Mouse (Mus musculus) intestine, embryonic 14.5 days (tissue): Measurements from ENCODE around the gene Olfr1129. TPM values are rescaled to one million over a fixed set of nuclear protein-coding genes. Genes with fewer than 3 reads are reported as not detected.
A peak's percentile ranks its signal among the peaks of the same experiment; 100 is the strongest.
"Not testable (repeated sequence)": the region's sequence is repeated elsewhere in the genome, so short reads cannot be mapped to it uniquely, and the experiment has no call there.

Experiments
- ATAC-seq: fragments of 200-750 bp; cut with Nextera tagmentation; replicated peaks from 2 replicates; pipeline ENCODE4 v1.8.0; 2017; ENCODE audit warnings: low read depth, moderate number of reproducible peaks, moderate TSS enrichment, moderate library complexity; ENCODE audit not compliant: low FRiP score, low TSS enrichment
- DNase-seq: peaks from one replicate; pipeline ENCODE4 v3.0.0-alpha.2; 2018; ENCODE audit warnings: low spot score
- H3K27ac ChIP-seq: fragments of 300-500 bp; sonication (generic); 2 replicates; pipeline ENCODE4 v1.5.1; 2014; ENCODE audit warnings: low read depth, mild to moderate bottlenecking, control low read depth
- H3K27me3 ChIP-seq: fragments of 300-500 bp; sonication (generic); replicated peaks from 2 replicates; pipeline ENCODE4 v1.6.1; 2014; ENCODE audit warnings: low read length, control low read depth; ENCODE audit not compliant: control insufficient read depth, insufficient read depth
- H3K36me3 ChIP-seq: fragments of 300-500 bp; sonication (generic); 2 replicates; pipeline ENCODE4 v1.6.1; 2014; ENCODE audit warnings: low read length, control low read depth; ENCODE audit not compliant: control insufficient read depth, insufficient read depth
- H3K4me1 ChIP-seq: fragments of 300-500 bp; sonication (generic); replicated peaks from 2 replicates; pipeline ENCODE4 v1.6.1; 2014; ENCODE audit warnings: low read length, control low read depth, mixed read lengths; ENCODE audit not compliant: control insufficient read depth, insufficient read depth
- H3K4me2 ChIP-seq: fragments of 300-500 bp; sonication (generic); 2 replicates; pipeline ENCODE4 v1.6.1; 2014; ENCODE audit warnings: low read length
- H3K4me3 ChIP-seq: fragments of 300-500 bp; sonication (generic); 2 replicates; pipeline ENCODE4 v1.5.1; 2014; ENCODE audit warnings: low read depth, low read length, control low read depth, mixed read lengths
- H3K9ac ChIP-seq: fragments of 300-500 bp; sonication (generic); 2 replicates; pipeline ENCODE4 v1.6.1; 2014; ENCODE audit warnings: mild to moderate bottlenecking, low read length
- H3K9me3 ChIP-seq: fragments of 300-500 bp; sonication (generic); 2 replicates; pipeline ENCODE4 v1.6.1; 2016; ENCODE audit warnings: low read length, control low read depth; ENCODE audit not compliant: control insufficient read depth
- WGBS: fragments of 180-500 bp; shearing (Covaris S2); extraction: QIAGEN DNeasy Blood & Tissue Kit; methylation state at CpG from one replicate; pipeline ENCODE4 v1.1.7; 2014; 5-methylcytosine and 5-hydroxymethylcytosine counted together
- polyA plus RNA-seq: library from polyadenylated mRNA; unstranded; fragments of >200 nt; fragmentation: Nextera tagmentation; extraction: Ambion mirVana; gene quantifications from 2 replicates; pipeline ENCODE4 v1.2.1, GENCODE M21; 2014

Olfr1129 gene
- not detected in 2 replicates for polyA plus RNA-seq

DNA sequence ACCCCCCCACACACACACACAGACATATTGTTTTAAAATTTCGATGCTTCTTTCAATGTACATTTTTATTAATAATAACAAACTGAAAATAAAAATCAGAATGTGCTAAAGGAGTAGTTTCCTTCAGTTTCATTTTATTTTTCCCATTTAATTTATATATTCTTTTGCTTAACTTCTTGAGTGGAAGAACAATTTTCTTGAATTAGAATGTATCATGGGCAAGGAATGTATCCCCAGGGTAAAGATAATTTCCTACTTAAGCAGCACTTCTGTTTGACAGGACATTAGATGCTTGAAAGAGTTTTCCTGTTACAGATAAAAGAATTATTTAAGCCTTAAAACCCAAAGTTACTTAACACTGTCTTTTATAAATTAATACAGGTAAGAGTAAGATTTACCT, at the start of gene Olfr1129:
Gene Olfr1129, plus strand, starts transcription at position 301 of the 400 bp plus-strand sequence.
- not testable (repeated sequence) for H3K36me3 ChIP-seq, H3K4me2 ChIP-seq, DNase-seq, H3K9me3 ChIP-seq, H3K9ac ChIP-seq, H3K27ac ChIP-seq, ATAC-seq, H3K27me3 ChIP-seq, H3K4me3 ChIP-seq, H3K4me1 ChIP-seq
- 64% methylated on average over 1 of the region's 1 CpGs for WGBS

DNA sequence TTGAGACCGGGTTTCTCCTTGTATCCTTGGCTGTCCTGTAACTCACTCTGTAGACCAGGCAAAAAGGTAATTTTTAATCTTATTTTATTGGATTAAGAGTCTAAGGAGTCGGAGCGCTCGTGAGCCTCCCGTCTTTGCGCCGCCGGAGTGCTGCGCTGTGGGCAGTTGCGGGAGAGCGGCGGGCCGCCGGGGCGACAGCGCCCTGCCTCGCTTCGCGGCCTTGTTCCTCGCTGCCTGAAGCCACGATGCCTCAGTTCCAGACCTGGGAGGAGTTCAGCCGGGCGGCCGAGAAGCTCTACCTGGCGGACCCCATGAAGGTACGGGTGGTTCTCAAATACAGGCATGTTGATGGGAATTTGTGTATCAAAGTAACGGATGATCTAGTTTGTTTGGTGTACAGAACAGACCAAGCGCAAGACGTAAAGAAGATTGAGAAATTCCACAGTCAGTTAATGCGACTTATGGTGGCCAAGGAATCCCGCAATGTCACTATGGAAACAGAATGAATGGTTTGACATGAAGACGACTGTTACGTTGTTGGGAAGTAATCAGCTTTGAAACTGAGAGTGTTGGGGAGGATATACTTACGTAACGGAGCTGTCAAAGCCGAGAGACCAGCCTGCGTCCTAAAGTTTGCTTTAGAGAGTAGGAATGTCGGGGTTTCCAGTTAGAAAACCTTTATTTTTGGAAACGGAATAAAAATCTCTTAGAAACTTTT, 47.6 kb upstream of the Olfr1129 start:
- H3K9ac ChIP-seq, H3K9me3 ChIP-seq, H3K36me3 ChIP-seq, DNase-seq, H3K27ac ChIP-seq, ATAC-seq, H3K27me3 ChIP-seq, H3K4me3 ChIP-seq, H3K4me1 ChIP-seq: not testable (repeated sequence)
- 32% methylated on average over 38 of the region's 39 CpGs for WGBS
- H3K4me2 ChIP-seq: peak overlapping the region; percentile 34

DNA sequence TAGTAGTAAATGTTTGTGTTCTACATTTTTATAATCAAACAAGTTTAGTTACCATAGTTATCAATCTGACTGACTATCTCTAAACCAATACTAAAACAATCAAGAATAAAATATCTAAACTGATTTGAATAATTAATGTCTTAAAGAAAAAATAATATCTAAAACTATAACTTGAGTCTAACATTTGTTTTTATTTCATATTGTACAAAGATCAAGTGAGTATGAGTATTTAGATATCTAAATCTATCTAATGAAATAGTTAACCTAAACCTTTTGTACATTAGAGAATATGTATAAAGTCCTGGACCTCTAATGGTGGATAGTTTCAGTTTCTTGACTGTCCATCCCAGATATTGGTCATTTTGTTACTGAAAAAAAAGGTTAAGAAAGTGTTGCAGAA, 42.2 kb upstream of the Olfr1129 start, which contains the start of gene Olfr153:
Gene Olfr153, plus strand, starts transcription at position 301 of the 400 bp plus-strand sequence.
- no peak within 1 kb of the TSS for H3K9ac ChIP-seq
- no peaks in the 10 kb centered on the region for H3K4me1 ChIP-seq
- no peaks in the 10 kb centered on the region for H3K36me3 ChIP-seq
- no peak within 1 kb of the TSS for H3K27ac ChIP-seq
- DNase-seq: no peak
- no peak for ATAC-seq
- no peaks in the 10 kb centered on the region for H3K27me3 ChIP-seq
- H3K4me3 ChIP-seq: no peak within 1 kb of the TSS
- no peak within 1 kb of the TSS for H3K4me2 ChIP-seq
- H3K9me3 ChIP-seq: no peaks in the 10 kb centered on the region

DNA sequence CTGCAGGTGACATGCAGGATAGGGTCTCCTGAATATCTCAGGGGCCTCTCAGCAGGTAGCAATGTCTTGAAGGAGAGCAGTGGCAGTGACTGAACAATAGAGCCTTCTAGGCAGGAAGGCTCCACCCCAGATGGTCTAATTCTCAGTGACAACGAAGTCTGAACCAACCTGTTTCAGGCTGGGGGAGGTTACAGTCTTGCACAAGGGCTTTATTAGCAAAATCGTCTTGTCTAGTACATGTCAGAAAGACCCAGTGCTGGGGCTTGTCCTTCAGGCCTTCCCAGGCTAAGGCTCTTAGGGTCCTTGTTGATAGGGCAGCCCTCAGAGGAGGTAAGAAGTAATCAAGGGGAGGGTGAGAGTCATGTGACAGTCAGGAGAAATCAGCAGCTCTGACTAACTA, 38.9 kb upstream of the Olfr1129 start:
- Histone ChIP-seq H3K4me2 (no peak overlapping the region), H3K9ac (no peak overlapping the region), H3K36me3 (no peaks in the 10 kb centered on the region), H3K4me3 (no peak overlapping the region), H3K4me1 (no peaks in the 10 kb centered on the region), H3K27ac (no peak overlapping the region), H3K9me3 (no peaks in the 10 kb centered on the region), H3K27me3 (no peaks in the 10 kb centered on the region)
- WGBS: 63% methylated on average over 2 of the region's 2 CpGs
- DNase-seq: no peak
- no peak for ATAC-seq

DNA sequence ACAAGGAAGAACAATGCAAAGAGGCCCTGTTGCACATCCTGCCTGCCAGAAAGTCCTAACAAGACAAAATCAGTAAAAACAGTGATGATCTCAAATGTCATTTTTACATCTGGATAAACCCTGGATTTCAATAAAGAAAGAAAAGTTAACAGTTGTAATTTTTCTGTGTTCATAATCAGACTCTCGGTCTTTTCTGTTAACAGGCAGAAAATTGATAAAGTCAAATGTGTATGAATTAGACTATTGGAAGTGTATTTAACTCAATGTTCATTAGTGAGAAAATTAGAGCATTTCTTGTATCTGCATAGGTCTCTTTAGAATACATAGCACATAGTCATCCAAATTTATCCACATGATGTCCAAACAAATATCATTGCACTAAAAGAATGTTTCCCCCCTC, 28.3 kb upstream of the Olfr1129 start, which contains the start of gene Olfr1128:
Gene Olfr1128, minus strand, starts transcription at position 101 of the 400 bp plus-strand sequence.
- no peak within 1 kb of the TSS for H3K9ac ChIP-seq
- H3K27me3 ChIP-seq: no peaks in the 10 kb centered on the region
- no peak within 1 kb of the TSS for H3K4me2 ChIP-seq
- ATAC-seq: no peak
- WGBS: 89% methylated on average over 1 of the region's 1 CpGs
- H3K27ac ChIP-seq: no peak within 1 kb of the TSS
- no peaks in the 10 kb centered on the region for H3K9me3 ChIP-seq
- no peaks in the 10 kb centered on the region for H3K36me3 ChIP-seq
- DNase-seq: no peak
- H3K4me3 ChIP-seq: no peak within 1 kb of the TSS
- H3K4me1 ChIP-seq: no peaks in the 10 kb centered on the region

DNA sequence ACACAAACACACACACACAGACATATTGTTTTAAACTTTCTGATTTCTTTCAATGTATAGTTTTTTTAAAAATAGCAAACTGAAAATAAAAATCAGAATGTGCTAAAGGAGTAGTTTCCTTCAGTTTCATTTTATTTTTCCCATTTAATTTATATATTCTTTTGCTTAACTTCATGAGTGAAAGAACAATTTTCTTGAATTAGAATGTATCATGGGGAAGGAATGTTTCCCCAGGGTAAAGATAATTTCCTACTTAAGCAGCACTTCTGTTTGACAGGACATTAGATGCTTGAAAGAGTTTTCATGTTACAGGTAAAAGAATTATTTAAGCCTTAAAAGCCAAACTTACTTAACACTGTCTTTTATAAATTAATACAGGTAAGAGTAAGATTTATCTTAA, 32.2 kb downstream of the Olfr1129 start, which contains the start of gene Olfr1130:
Gene Olfr1130, plus strand, starts transcription at position 301 of the 400 bp plus-strand sequence.
- H3K9ac ChIP-seq, H3K4me2 ChIP-seq, H3K27me3 ChIP-seq, H3K4me1 ChIP-seq, H3K36me3 ChIP-seq, ATAC-seq, H3K27ac ChIP-seq, H3K9me3 ChIP-seq, H3K4me3 ChIP-seq, DNase-seq: not testable (repeated sequence)

DNA sequence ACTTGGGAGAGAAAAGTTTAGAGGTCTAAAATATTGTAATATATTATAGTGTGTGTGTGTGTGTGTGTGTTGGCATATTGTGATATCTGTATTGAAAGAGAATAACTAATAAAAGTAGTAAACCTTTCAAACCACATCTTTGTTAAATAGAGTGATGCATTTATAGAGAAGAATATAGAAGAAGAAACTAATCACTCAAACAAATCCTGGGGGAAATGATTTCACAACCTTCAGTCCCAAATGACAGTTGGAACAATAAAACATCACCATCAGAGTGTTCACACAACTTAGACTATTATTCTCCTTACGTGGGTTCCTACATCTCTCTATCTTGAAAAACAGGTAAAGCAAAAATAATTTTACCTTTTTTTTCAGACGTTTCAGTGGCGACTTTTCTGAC, 53.1 kb downstream of the Olfr1129 start, which contains the start of gene Olfr1131:
Gene Olfr1131, plus strand, starts transcription at position 301 of the 400 bp plus-strand sequence.
- no peak within 1 kb of the TSS for H3K9ac ChIP-seq
- no peak for ATAC-seq
- WGBS: 73% methylated on average over 3 of the region's 3 CpGs
- no peak within 1 kb of the TSS for H3K4me2 ChIP-seq
- H3K27ac ChIP-seq: no peak within 1 kb of the TSS
- H3K27me3 ChIP-seq: no peaks in the 10 kb centered on the region
- H3K9me3 ChIP-seq: no peaks in the 10 kb centered on the region
- H3K36me3 ChIP-seq: no peaks in the 10 kb centered on the region
- DNase-seq: no peak
- H3K4me1 ChIP-seq: no peaks in the 10 kb centered on the region
- H3K4me3 ChIP-seq: no peak within 1 kb of the TSS
